Mouse (Mus musculus): ENCODE data around the gene Hsp90aa1. TPM values are rescaled to one million over a fixed set of nuclear protein-coding genes. Genes with fewer than 3 reads are reported as not detected.
"Not testable (repeated sequence)": the region's sequence is repeated elsewhere in the genome, so short reads cannot be mapped to it uniquely, and the experiment has no call there.

The Hsp90aa1 gene
- polyA plus RNA-seq (2014; fragmentation: Nextera tagmentation; extraction: Ambion mirVana), result 1,424 and 1,546 TPM in 2 replicates

DNA sequence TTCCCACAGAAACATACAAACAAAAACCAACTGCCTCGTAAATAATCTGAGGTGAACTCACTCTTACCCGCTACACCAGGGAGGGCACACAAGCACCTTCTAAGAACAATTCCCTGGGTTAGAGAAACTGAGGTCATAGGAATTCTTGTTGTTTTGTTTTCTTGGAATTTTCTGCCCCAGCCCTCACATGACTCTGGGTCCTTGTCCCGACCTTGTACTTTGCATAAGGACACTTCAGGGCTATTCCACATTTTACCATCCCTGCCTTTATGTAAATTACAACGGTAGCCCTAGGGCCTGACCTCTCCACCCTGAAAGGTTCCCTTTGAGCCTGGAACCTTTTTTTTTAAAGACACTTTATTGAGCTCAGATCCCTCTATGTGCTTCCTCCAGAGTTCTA, at the start of gene Hsp90aa1:
Hsp90aa1 (minus strand) TSS at position 173 of the 400 bp plus-strand sequence.
- no peaks in the 10 kb centered on the region for H3K27me3 ChIP-seq (ENCODE audit: control insufficient read depth, insufficient read depth, low read length)
- no peak for ATAC-seq (ENCODE audit: low read depth)
- H3K4me1 ChIP-seq (ENCODE audit: control insufficient read depth, insufficient read depth, low read length), result no peaks in the 10 kb centered on the region
- H3K4me3 ChIP-seq (ENCODE audit: low read depth, low read length), result no peak within 1 kb of the TSS
- no peak within 1 kb of the TSS for H3K9ac ChIP-seq (replicated peaks; ENCODE audit: low read depth, low read length)
- no peak within 1 kb of the TSS for H3K4me2 ChIP-seq (ENCODE audit: low read depth, low read length)
- H3K27ac ChIP-seq (ENCODE audit: low read depth, low read length), result no peak within 1 kb of the TSS
- 37% methylated on average over 4 of the region's 4 CpGs for WGBS
- H3K9me3 ChIP-seq (ENCODE audit: control insufficient read depth, low read length), result no peaks in the 10 kb centered on the region
- no peaks in the 10 kb centered on the region for H3K36me3 ChIP-seq (ENCODE audit: control insufficient read depth, insufficient read depth, low read length)

DNA sequence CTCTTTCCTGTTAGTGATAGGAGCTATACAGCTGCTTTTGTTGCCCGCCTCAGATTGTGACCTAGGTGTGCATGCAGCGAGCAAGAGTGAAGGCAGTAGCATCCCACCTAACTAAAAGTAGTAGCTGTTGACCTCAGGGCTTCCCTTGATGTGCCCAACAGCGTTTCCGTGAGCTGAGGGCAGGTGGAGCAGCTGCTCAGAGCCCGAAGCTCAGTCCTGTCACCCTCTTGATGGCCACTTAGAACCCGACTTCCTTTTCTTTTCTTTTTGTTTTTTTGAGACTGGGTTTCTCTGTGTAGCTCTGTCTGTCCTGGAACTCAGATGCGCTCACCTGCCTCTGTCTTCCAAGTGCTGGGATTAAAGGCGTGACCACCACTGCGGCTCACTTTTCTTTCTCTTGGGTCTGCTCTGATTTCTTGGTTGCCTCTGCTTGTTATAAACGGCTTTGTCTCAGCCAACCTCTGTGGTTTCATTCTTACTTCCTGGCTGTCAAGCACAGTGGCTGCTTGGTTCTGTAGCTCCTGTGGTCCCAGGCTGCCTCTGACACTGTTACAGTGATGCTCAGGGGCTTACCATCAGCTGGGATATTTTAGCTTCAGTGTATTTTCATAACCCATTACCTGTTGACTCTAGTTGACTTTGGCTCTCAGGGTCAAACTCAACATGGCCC, 48.4 kb upstream of the Hsp90aa1 start:
- H3K9me3 ChIP-seq (ENCODE audit: control insufficient read depth, low read length), result no peaks in the 10 kb centered on the region
- WGBS, result 88% methylated on average over 10 of the region's 10 CpGs

DNA sequence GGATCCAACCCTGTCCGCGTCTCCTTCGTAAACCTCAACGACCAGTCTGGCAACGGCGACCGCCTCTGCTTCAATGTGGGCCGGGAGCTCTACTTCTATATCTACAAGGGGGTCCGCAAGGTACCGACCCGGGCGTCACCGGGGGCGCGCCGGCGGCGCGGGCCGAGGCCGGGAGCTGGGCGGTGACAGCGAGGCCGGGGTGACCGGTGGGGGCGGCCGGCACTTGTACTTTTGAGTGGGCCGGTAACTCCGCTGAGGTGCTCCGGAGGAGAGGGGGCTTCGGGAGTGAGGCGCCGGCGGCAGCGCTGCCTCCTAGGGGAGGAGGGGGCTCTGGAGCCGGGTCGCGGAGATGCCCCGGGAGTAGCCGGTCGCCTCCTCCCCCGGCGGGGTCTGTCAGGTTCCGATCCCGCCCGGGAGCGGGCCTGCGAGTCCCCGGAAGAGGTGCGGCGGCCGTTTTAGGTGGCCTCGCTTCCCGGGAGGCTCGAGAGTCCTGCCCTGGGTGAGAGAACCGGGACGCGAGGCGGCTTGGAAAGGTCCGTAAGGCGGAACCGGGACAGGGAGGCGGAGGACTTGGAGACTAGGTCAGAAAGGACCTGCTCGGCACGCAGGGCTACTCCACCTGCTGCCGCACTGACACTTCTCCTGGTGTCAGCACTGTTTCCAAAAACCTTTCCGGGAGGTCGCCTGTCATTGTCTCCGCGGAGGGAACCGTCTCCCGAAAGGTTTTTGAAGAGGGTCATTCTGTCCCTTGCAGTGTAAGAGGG, 35.8 kb upstream of the Hsp90aa1 start:
- peak overlapping the region; percentile 86 for H3K9ac ChIP-seq (replicated peaks; ENCODE audit: low read depth, low read length)
- no peaks in the 10 kb centered on the region for H3K36me3 ChIP-seq (ENCODE audit: control insufficient read depth, insufficient read depth, low read length)
- peak overlapping the region; percentile 84 for H3K27ac ChIP-seq (ENCODE audit: low read depth, low read length)
- ATAC-seq (ENCODE audit: low read depth), result peak; percentile 10; the same call in 1 of the 2 replicates
- WGBS, result under 1% methylated on average over 65 of the region's 72 CpGs
- H3K4me2 ChIP-seq (ENCODE audit: low read depth, low read length), result peak overlapping the region; percentile 90
- no peaks in the 10 kb centered on the region for H3K9me3 ChIP-seq (ENCODE audit: control insufficient read depth, low read length)
- H3K4me3 ChIP-seq (ENCODE audit: low read depth, low read length), result peak overlapping the region; percentile 98
- no peaks in the 10 kb centered on the region for H3K27me3 ChIP-seq (ENCODE audit: control insufficient read depth, insufficient read depth, low read length)
- H3K4me1 ChIP-seq (ENCODE audit: control insufficient read depth, insufficient read depth, low read length), result peaks cover 13% of the 10 kb centered on the region

More for the DNA sequence above, 48.4 kb upstream of the Hsp90aa1 start:
- H3K36me3 ChIP-seq (ENCODE audit: control insufficient read depth, insufficient read depth, low read length), result no peaks in the 10 kb centered on the region
- no peak overlapping the region for H3K27ac ChIP-seq (ENCODE audit: low read depth, low read length)
- ATAC-seq (ENCODE audit: low read depth), result no peak
- no peak overlapping the region for H3K4me2 ChIP-seq (ENCODE audit: low read depth, low read length)
- no peaks in the 10 kb centered on the region for H3K27me3 ChIP-seq (ENCODE audit: control insufficient read depth, insufficient read depth, low read length)
- no peak overlapping the region for H3K4me3 ChIP-seq (ENCODE audit: low read depth, low read length)
- no peak overlapping the region for H3K9ac ChIP-seq (replicated peaks; ENCODE audit: low read depth, low read length)
- H3K4me1 ChIP-seq (ENCODE audit: control insufficient read depth, insufficient read depth, low read length), result no peaks in the 10 kb centered on the region

DNA sequence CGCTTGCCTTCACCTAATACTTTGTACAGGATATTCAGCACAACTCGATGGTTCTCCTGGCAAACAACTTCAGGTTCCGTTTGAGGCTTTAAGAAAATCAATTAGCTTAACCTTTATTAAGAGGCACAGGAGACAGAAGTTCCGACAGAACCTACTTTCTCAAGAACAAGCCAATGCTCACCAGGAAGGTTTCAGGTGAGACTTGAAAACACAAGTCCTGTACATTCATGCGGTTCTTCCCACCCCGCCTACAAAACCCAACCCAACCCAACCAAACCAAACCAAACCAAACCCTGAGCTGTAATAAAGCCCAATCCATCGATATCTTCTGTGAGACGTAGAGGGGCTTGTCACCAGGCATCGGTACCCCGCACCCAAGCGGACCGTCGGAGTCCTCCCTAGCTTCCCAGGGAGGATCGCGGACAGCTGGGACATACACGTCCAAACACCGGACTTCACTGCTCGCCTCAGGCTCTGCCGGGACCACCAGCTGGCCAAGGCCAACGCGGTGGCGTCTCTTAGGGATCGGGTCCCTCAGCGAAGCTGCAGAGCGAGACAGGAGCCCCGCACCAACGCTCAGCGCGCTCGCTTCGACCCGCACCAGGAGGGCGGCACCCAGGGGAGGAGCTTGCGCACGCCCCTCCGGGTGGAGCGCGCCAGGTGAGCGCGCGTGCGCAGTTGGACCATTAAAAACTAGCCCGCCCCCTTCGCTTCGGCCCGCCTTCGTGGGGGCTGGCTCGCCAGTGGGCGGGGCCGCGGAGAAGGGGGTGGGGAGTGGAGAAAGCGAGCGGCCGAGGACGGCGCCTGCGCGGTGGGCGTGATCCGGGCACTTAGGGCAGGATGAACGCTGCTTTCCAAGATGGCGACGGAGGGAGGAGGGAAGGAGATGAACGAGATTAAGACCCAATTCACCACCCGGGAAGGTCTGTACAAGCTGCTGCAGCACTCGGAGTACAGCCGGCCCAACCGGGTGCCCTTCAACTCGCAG, 34.9 kb upstream of the Hsp90aa1 start, which contains the start of gene Wdr20:
Wdr20 (plus strand) TSS at position 775 of the 988 bp plus-strand sequence.
- WGBS, result 2% methylated on average over 69 of the region's 69 CpGs
- Histone ChIP-seq H3K9ac (replicated peaks; ENCODE audit: low read depth, low read length) (peak within 1 kb of the TSS; percentile 86), H3K4me2 (ENCODE audit: low read depth, low read length) (peak within 1 kb of the TSS; percentile 90), H3K27ac (ENCODE audit: low read depth, low read length) (peak within 1 kb of the TSS; percentile 84), H3K4me3 (ENCODE audit: low read depth, low read length) (peak within 1 kb of the TSS; percentile 98), H3K4me1 (ENCODE audit: control insufficient read depth, insufficient read depth, low read length) (peaks cover 13% of the 10 kb centered on the region), H3K9me3 (ENCODE audit: control insufficient read depth, low read length) (no peaks in the 10 kb centered on the region), H3K27me3 (ENCODE audit: control insufficient read depth, insufficient read depth, low read length) (no peaks in the 10 kb centered on the region), H3K36me3 (ENCODE audit: control insufficient read depth, insufficient read depth, low read length) (no peaks in the 10 kb centered on the region)
- ATAC-seq (ENCODE audit: low read depth), result peak; percentile 94

DNA sequence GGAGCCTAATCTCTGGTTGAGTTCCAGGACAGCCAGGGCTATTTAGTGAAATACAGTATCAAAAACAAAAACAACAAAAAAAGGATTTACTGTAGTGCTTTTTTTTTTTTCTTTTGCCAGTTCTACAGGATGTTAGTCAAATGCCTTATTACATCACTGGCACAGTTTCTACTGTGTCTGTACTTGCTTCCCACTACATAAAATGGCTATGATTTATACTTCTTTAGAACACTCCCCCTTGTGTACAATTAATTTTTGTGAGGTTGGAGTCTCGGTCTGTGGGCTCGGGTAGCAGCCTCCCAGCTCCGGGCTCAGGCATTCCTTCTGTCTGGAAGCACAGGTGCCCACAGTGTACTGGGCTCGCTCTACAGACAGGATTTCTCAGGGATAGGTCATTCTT, 34.1 kb upstream of the Hsp90aa1 start:
- H3K9me3 ChIP-seq (ENCODE audit: control insufficient read depth, low read length), result no peaks in the 10 kb centered on the region
- H3K4me3 ChIP-seq (ENCODE audit: low read depth, low read length), result peak overlapping the region; percentile 98
- WGBS, result 8% methylated on average over 4 of the region's 4 CpGs
- H3K27me3 ChIP-seq (ENCODE audit: control insufficient read depth, insufficient read depth, low read length), result no peaks in the 10 kb centered on the region
- H3K4me2 ChIP-seq (ENCODE audit: low read depth, low read length), result peak overlapping the region; percentile 62
- no peak overlapping the region for H3K27ac ChIP-seq (ENCODE audit: low read depth, low read length)
- no peak overlapping the region for H3K9ac ChIP-seq (replicated peaks; ENCODE audit: low read depth, low read length)
- peaks cover 13% of the 10 kb centered on the region for H3K4me1 ChIP-seq (ENCODE audit: control insufficient read depth, insufficient read depth, low read length)
- no peak for ATAC-seq (ENCODE audit: low read depth)
- no peaks in the 10 kb centered on the region for H3K36me3 ChIP-seq (ENCODE audit: control insufficient read depth, insufficient read depth, low read length)

DNA sequence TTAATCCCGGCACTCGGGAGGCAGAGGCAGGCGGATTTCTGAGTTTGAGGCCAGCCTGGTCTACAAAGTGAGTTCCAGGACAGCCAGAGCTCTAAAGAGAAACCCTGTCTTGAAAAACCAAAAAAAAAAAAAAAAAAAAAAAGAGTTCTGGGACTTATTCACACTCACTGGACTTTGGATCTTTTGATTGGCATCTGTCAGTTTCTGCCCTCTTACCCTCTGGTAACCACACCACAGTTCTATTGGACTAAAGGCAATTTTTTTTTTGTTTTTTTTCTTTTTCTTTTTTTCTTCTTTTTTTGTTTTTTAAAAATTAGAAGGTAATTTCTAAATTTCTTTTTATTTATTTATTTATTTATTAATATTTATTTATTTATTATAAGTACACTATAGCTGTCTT, 30.7 kb upstream of the Hsp90aa1 start:
- not testable (repeated sequence) for H3K27ac ChIP-seq (ENCODE audit: low read depth, low read length); H3K4me2 ChIP-seq (ENCODE audit: low read depth, low read length); H3K4me1 ChIP-seq (ENCODE audit: control insufficient read depth, insufficient read depth, low read length); H3K4me3 ChIP-seq (ENCODE audit: low read depth, low read length); H3K9ac ChIP-seq (replicated peaks; ENCODE audit: low read depth, low read length); H3K36me3 ChIP-seq (ENCODE audit: control insufficient read depth, insufficient read depth, low read length); ATAC-seq (ENCODE audit: low read depth); H3K27me3 ChIP-seq (ENCODE audit: control insufficient read depth, insufficient read depth, low read length); H3K9me3 ChIP-seq (ENCODE audit: control insufficient read depth, low read length)
- 100% methylated on average over 3 of the region's 3 CpGs for whole genome bisulfite sequencing

DNA sequence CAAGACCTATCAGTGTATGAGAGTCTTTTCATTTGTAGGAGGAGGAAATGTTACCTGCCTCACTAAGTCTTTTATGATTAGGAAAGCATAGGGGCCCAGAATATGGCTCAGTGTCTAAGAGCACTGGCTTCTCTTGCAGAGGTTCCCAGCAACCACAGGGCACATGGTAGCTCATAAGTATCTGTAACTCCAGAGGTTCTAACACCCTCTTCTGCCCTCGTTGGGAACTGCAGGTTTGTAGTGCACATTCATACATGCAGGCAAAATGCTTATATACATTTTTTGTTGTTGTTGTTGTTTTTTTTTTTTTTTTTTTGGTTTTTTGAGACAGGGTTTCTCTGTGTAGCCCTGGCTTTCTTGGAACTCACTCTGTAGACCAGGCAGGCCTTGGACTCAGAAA, 23.9 kb upstream of the Hsp90aa1 start:
- Histone ChIP-seq H3K4me3 (ENCODE audit: low read depth, low read length) (no peak overlapping the region), H3K36me3 (ENCODE audit: control insufficient read depth, insufficient read depth, low read length) (no peaks in the 10 kb centered on the region), H3K9ac (replicated peaks; ENCODE audit: low read depth, low read length) (no peak overlapping the region), H3K4me1 (ENCODE audit: control insufficient read depth, insufficient read depth, low read length) (no peaks in the 10 kb centered on the region), H3K4me2 (ENCODE audit: low read depth, low read length) (no peak overlapping the region), H3K27ac (ENCODE audit: low read depth, low read length) (no peak overlapping the region), H3K9me3 (ENCODE audit: control insufficient read depth, low read length) (no peaks in the 10 kb centered on the region), H3K27me3 (ENCODE audit: control insufficient read depth, insufficient read depth, low read length) (no peaks in the 10 kb centered on the region)
- ATAC-seq (ENCODE audit: low read depth), result no peak
- WGBS, result 69% methylated on average over 1 of the region's 1 CpGs

DNA sequence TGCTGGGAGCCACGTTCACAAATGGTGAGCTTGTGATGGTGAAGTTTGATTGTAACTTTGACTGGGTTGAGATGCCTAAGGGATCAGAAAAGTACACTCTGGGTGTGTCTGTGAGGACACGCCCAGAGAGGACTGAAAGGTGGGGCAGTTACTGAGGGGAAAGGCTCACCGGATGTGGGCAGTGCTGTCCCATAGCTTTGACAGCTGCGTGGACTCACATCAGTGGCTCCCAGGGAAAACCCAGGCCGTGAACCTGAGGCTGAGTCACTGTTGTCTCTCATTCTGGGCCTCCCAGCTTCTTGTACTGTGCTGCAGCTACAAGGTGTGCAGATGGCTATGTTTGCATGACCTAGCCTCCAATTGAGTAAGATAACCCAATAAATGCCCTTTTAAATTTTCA, 23.0 kb upstream of the Hsp90aa1 start:
- no peak overlapping the region for H3K9ac ChIP-seq (replicated peaks; ENCODE audit: low read depth, low read length)
- 87% methylated on average over 5 of the region's 5 CpGs for WGBS
- no peaks in the 10 kb centered on the region for H3K36me3 ChIP-seq (ENCODE audit: control insufficient read depth, insufficient read depth, low read length)
- no peaks in the 10 kb centered on the region for H3K27me3 ChIP-seq (ENCODE audit: control insufficient read depth, insufficient read depth, low read length)
- no peaks in the 10 kb centered on the region for H3K9me3 ChIP-seq (ENCODE audit: control insufficient read depth, low read length)
- no peak overlapping the region for H3K4me2 ChIP-seq (ENCODE audit: low read depth, low read length)
- H3K4me1 ChIP-seq (ENCODE audit: control insufficient read depth, insufficient read depth, low read length), result no peaks in the 10 kb centered on the region
- ATAC-seq (ENCODE audit: low read depth), result no peak
- H3K27ac ChIP-seq (ENCODE audit: low read depth, low read length), result no peak overlapping the region
- no peak overlapping the region for H3K4me3 ChIP-seq (ENCODE audit: low read depth, low read length)

Measured in neural tube, embryonic 14.5 days (tissue).